Mouse (Mus musculus): ENCODE measurements around the gene Bivm. TPM values are rescaled to one million over a fixed set of nuclear protein-coding genes. Genes with fewer than 3 reads are reported as not detected.

Bivm gene
- polyA plus RNA-seq, 1 experiment from 2014 or later = 17.6 TPM

DNA sequence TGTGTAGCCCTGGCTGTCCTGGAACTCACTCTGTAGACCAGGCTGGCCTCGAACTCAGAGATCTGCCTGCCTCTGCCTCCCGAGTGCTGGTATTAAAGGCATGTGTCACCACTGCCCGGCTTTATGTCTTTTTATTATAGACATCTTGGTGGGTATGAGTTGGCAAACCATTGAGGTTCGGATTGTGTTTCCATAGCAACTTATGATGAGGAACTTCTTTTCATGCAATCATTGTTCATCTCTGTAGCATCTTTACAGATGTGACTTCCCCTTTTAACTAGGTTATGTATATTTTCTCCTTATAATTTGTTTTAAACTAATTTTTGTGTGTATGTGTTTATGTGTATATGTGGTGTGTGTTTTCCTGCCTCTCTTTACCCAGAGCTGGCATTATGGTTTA is 6.8 kb downstream of the Bivm start:
- H3K9ac ChIP-seq (ENCODE audit: low read length) = no peak overlapping the region
- no peak for ATAC-seq (ENCODE audit: insufficient read depth, low FRiP score)
- H3K36me3 ChIP-seq (ENCODE audit: control insufficient read depth, insufficient read depth, low read length) = 0 out of 2 replicates have a peak, but pooled peaks cover 8% of the 10 kb centered on the region
- no peak overlapping the region for H3K27ac ChIP-seq (ENCODE audit: low read length)
- H3K27me3 ChIP-seq (ENCODE audit: control insufficient read depth, insufficient read depth, low read length) = no peaks in the 10 kb centered on the region
- 94% methylated on average over 4 of the region's 4 CpGs for WGBS
- H3K9me3 ChIP-seq (replicated peaks; ENCODE audit: control insufficient read depth, low read length) = no peaks in the 10 kb centered on the region
- H3K4me1 ChIP-seq (ENCODE audit: control insufficient read depth, insufficient read depth, low read length) = no peaks in the 10 kb centered on the region
- H3K4me2 ChIP-seq (ENCODE audit: low read depth, low read length) = no peak overlapping the region
- no peak overlapping the region for H3K4me3 ChIP-seq (replicated peaks; ENCODE audit: low read length)

DNA sequence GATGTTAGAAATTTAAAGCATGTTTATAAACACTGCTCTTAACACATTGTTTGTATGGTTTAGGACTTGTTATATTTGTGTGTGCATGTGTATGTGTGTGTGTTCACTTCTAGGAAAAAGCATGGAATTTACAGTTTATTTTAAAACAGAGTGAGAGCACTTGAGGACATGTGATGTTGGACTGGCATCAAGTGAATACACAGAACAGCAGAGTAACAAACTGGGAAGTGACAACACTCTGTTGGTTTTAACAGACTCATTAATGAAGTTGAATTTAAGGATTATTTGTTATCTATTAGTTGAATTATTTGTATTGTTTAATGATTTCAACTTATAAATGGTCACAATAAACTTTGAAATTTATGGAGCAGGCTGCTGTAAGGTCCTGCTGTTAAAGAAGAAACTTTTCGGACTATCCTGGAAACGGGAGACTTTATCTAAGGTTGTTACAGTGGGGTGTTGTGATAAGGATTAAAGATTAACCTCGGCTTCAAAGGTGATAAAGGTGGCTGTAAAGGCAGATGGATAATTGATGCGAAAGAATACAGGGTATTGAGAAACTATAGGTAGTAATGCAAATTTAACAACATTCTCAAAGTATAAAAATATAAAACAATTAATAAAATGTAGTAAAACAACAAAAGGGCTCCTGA is 11.3 kb downstream of the Bivm start:
- Histone ChIP-seq H3K27ac (ENCODE audit: low read length) (no peak overlapping the region), H3K4me2 (ENCODE audit: low read depth, low read length) (no peak overlapping the region), H3K27me3 (ENCODE audit: control insufficient read depth, insufficient read depth, low read length) (no peaks in the 10 kb centered on the region), H3K4me1 (ENCODE audit: control insufficient read depth, insufficient read depth, low read length) (no peaks in the 10 kb centered on the region), H3K9me3 (replicated peaks; ENCODE audit: control insufficient read depth, low read length) (no peaks in the 10 kb centered on the region), H3K9ac (ENCODE audit: low read length) (no peak overlapping the region), H3K36me3 (ENCODE audit: control insufficient read depth, insufficient read depth, low read length) (peaks cover 11% of the 10 kb centered on the region; the same call in 1 of the 2 replicates), H3K4me3 (replicated peaks; ENCODE audit: low read length) (no peak overlapping the region)
- no peak for ATAC-seq (ENCODE audit: insufficient read depth, low FRiP score)
- WGBS = 61% methylated on average over 4 of the region's 4 CpGs

DNA sequence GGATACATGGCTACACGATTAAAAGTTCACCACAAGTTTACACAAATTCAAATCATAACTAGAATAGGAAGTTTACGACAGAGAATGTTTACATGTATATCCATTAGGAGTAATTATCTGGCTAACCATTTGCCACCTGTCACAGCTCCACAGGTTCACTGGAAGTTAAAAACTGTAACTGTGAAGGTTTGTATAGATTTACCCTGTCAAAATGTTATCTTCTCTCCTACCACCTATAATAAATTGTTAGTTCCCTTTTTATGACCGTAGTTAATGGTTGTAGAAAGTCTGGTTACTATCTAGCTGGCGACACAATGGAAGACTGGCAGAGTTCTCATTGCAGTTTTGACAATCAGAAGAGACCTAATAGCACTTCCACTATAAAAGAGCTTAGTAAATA is 21.5 kb downstream of the Bivm start:
- no peak overlapping the region for H3K4me2 ChIP-seq (ENCODE audit: low read depth, low read length)
- H3K4me3 ChIP-seq (replicated peaks; ENCODE audit: low read length) = no peak overlapping the region
- H3K27ac ChIP-seq (ENCODE audit: low read length) = no peak overlapping the region
- no peaks in the 10 kb centered on the region for H3K27me3 ChIP-seq (ENCODE audit: control insufficient read depth, insufficient read depth, low read length)
- ATAC-seq (ENCODE audit: insufficient read depth, low FRiP score) = no peak
- no peaks in the 10 kb centered on the region for H3K9me3 ChIP-seq (replicated peaks; ENCODE audit: control insufficient read depth, low read length)
- no peak overlapping the region for H3K9ac ChIP-seq (ENCODE audit: low read length)
- whole genome bisulfite sequencing = 36% methylated on average over 4 of the region's 4 CpGs
- peaks cover 13% of the 10 kb centered on the region for H3K36me3 ChIP-seq (ENCODE audit: control insufficient read depth, insufficient read depth, low read length)
- H3K4me1 ChIP-seq (ENCODE audit: control insufficient read depth, insufficient read depth, low read length) = no peaks in the 10 kb centered on the region

DNA sequence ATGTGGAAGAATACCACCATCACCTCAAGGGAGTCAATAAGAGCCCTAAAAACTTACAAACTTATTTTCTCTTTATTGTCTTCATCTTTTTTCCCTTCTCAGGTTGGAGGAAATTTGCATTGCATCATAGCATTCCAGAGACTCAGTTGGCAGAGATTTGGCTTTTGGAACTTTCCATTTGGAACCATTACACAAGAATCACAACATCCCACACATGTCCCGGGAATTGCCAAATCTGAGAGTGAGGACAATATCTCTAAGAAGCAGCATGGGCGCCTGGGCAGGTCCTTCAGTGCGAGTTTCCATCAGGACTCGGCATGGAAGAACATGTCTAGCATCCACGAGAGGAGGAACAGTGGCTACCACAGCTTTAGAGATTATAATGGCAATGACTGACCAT is 24.0 kb downstream of the Bivm start:
- Histone ChIP-seq H3K27me3 (ENCODE audit: control insufficient read depth, insufficient read depth, low read length) (no peaks in the 10 kb centered on the region), H3K9me3 (replicated peaks; ENCODE audit: control insufficient read depth, low read length) (no peaks in the 10 kb centered on the region), H3K4me1 (ENCODE audit: control insufficient read depth, insufficient read depth, low read length) (0 out of 2 replicates have a peak, but pooled peaks cover 2% of the 10 kb centered on the region)

DNA sequence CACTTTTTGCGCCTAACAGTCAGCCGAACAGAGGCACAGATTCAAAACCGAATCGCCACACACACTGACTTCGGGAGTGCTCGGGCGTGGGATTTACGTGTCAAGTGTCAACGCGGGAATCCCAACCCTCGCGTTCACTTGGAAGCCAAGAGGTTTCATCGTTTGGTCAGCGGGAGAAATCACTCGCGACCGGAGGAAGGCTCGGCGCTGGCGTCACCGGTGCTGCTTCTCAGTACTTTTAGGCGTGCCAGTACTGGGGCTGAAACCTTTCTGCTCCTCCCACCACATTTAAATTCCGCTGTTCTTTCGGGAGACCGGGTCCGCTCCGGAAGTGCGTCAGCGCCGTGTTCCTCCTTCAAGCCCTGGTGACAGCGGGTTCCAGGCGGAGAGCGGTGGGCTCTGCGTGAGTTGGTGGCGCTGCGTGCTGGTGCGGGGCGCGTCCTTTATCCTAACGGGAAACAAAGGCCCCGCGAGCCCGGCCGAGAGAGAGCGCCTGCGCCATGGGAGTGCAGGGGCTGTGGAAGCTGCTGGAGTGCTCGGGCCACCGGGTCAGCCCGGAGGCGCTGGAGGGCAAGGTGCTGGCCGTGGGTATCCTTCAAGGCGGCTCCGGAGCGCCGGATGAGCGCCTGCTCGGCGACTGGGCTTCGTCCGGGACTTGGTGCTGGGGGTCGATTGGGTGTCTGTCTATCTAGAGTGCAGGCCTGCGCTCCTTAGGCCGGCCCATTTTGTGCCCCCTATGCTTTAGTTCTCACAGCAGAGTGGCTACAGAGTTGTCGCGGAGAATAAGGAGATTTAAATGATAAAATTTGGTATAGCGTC is 29.0 kb downstream of the Bivm start, which contains the start of gene Ercc5:
Ercc5 (plus strand) TSS at position 182 of the 819 bp plus-strand sequence.
- under 1% methylated on average over 66 of the region's 66 CpGs for WGBS
- peaks cover 6% of the 10 kb centered on the region; the same call in 1 of the 2 replicates for H3K4me1 ChIP-seq (ENCODE audit: control insufficient read depth, insufficient read depth, low read length)
- H3K4me3 ChIP-seq (replicated peaks; ENCODE audit: low read length) = peak within 1 kb of the TSS; percentile 63
- peak within 1 kb of the TSS; percentile 85 for H3K27ac ChIP-seq (ENCODE audit: low read length)
- H3K9me3 ChIP-seq (replicated peaks; ENCODE audit: control insufficient read depth, low read length) = no peaks in the 10 kb centered on the region
- peak; percentile 96 for ATAC-seq (ENCODE audit: insufficient read depth, low FRiP score)
- H3K9ac ChIP-seq (ENCODE audit: low read length) = peak within 1 kb of the TSS; percentile 76
- peak within 1 kb of the TSS; percentile 56 for H3K4me2 ChIP-seq (ENCODE audit: low read depth, low read length)
- H3K27me3 ChIP-seq (ENCODE audit: control insufficient read depth, insufficient read depth, low read length) = no peaks in the 10 kb centered on the region
- H3K36me3 ChIP-seq (ENCODE audit: control insufficient read depth, insufficient read depth, low read length) = peaks cover 9% of the 10 kb centered on the region; the same call in 1 of the 2 replicates

More for the DNA sequence above, 24.0 kb downstream of the Bivm start:
- no peak overlapping the region for H3K27ac ChIP-seq (ENCODE audit: low read length)
- no peak overlapping the region for H3K4me3 ChIP-seq (replicated peaks; ENCODE audit: low read length)
- H3K36me3 ChIP-seq (ENCODE audit: control insufficient read depth, insufficient read depth, low read length) = peaks cover 12% of the 10 kb centered on the region
- 87% methylated on average over 5 of the region's 5 CpGs for WGBS
- no peak overlapping the region for H3K4me2 ChIP-seq (ENCODE audit: low read depth, low read length)
- ATAC-seq (ENCODE audit: insufficient read depth, low FRiP score) = no peak
- H3K9ac ChIP-seq (ENCODE audit: low read length) = no peak overlapping the region

DNA sequence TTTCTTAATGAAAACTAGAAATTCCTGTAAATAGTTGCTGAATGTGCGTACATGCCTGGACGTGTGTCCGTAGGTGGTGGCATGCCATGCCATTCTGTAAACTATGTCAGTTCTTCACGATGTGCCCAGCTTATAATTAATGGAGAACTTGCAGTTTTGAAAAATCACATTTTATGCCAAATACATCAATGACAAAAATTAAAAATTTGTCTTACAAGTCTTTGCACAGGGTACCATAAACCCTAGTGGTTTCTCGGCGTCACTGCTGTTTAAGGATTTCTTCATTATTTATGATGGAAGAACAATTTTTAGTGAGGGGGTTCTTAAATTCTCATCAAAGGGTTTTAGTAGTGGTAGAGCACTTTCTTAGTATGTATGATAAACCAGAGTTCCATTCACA is 29.9 kb downstream of the Bivm start:
- 20% methylated on average over 6 of the region's 6 CpGs for WGBS
- H3K27ac ChIP-seq (ENCODE audit: low read length) = peak overlapping the region; percentile 85
- 0 out of 2 replicates have a peak, but pooled peaks cover 3% of the 10 kb centered on the region for H3K36me3 ChIP-seq (ENCODE audit: control insufficient read depth, insufficient read depth, low read length)
- H3K9me3 ChIP-seq (replicated peaks; ENCODE audit: control insufficient read depth, low read length) = no peaks in the 10 kb centered on the region
- ATAC-seq (ENCODE audit: insufficient read depth, low FRiP score) = no peak
- H3K4me1 ChIP-seq (ENCODE audit: control insufficient read depth, insufficient read depth, low read length) = peaks cover 6% of the 10 kb centered on the region; the same call in 1 of the 2 replicates
- H3K27me3 ChIP-seq (ENCODE audit: control insufficient read depth, insufficient read depth, low read length) = no peaks in the 10 kb centered on the region
- H3K9ac ChIP-seq (ENCODE audit: low read length) = peak overlapping the region; percentile 76
- peak overlapping the region; percentile 63 for H3K4me3 ChIP-seq (replicated peaks; ENCODE audit: low read length)
- peak overlapping the region; percentile 56 for H3K4me2 ChIP-seq (ENCODE audit: low read depth, low read length)

DNA sequence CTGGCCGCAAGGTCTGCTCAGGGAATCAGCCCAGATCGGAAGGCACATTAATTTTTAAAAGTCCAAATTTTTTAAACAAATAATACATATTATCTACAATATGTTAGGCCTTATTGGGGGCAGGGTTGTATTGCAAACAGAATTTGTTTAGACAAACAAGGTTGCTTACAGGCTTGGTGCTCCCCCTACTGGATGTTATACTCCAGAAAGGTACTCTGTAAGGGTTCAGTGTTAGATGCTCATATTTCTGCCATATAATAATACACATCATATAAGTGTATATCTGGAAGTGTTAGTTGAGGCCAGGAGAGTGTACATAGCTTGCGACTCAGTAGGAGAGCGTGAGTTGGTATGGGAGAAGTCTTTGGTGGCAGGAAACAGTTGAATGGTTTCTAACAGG is 36.5 kb downstream of the Bivm start:
- Histone ChIP-seq H3K36me3 (ENCODE audit: control insufficient read depth, insufficient read depth, low read length) (peaks cover under 1% of the 10 kb centered on the region), H3K4me3 (replicated peaks; ENCODE audit: low read length) (no peak overlapping the region), H3K4me2 (ENCODE audit: low read depth, low read length) (no peak overlapping the region), H3K9ac (ENCODE audit: low read length) (no peak overlapping the region), H3K27ac (ENCODE audit: low read length) (no peak overlapping the region), H3K27me3 (ENCODE audit: control insufficient read depth, insufficient read depth, low read length) (no peaks in the 10 kb centered on the region), H3K9me3 (replicated peaks; ENCODE audit: control insufficient read depth, low read length) (no peaks in the 10 kb centered on the region), H3K4me1 (ENCODE audit: control insufficient read depth, insufficient read depth, low read length) (no peaks in the 10 kb centered on the region)
- WGBS = 94% methylated on average over 4 of the region's 4 CpGs
- no peak for ATAC-seq (ENCODE audit: insufficient read depth, low FRiP score)

DNA sequence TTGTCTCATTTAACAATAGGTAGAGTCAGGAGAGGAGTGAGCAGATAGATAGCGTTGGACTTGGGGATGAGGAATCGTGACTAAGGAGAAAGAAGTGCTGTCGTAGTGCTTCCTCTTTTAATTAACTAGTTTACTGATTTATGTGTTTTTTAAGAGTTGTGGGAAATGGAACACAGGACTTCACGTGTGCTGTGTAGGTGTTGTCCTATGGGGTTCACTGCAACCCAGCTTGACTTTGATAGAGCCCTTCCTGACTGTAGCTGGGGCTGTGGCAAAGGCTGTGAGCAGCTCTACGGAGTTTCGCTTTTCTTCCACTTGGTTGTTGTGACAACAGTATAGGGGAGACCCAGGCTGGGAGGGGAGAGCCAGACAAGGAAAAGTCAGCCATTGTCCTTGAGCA is 39.6 kb downstream of the Bivm start:
- Histone ChIP-seq H3K27me3 (ENCODE audit: control insufficient read depth, insufficient read depth, low read length) (no peaks in the 10 kb centered on the region), H3K36me3 (ENCODE audit: control insufficient read depth, insufficient read depth, low read length) (peaks cover 14% of the 10 kb centered on the region), H3K4me1 (ENCODE audit: control insufficient read depth, insufficient read depth, low read length) (no peaks in the 10 kb centered on the region), H3K27ac (ENCODE audit: low read length) (no peak overlapping the region), H3K4me3 (replicated peaks; ENCODE audit: low read length) (no peak overlapping the region), H3K9ac (ENCODE audit: low read length) (no peak overlapping the region), H3K4me2 (ENCODE audit: low read depth, low read length) (no peak overlapping the region), H3K9me3 (replicated peaks; ENCODE audit: control insufficient read depth, low read length) (no peaks in the 10 kb centered on the region)
- ATAC-seq (ENCODE audit: insufficient read depth, low FRiP score) = no peak
- WGBS = 84% methylated on average over 6 of the region's 6 CpGs

DNA sequence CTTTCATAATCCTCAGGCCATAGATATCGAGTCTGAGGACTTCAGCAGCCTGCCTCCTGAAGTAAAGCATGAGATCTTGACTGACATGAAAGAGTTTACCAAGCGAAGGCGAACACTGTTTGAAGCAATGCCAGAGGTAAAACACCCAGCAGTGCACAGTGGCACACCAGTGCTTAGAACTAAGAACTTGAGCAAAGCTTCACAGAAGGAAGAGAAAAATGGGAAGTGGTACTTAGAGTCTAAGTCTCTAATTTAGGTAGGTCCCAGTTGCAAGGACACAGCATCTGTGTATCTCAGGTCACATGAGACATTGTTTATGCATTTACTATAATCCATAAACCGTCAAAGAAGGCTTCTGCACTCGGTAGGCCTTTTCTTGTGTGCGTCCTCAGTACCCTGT is 43.1 kb downstream of the Bivm start:
- no peak overlapping the region for H3K4me2 ChIP-seq (ENCODE audit: low read depth, low read length)
- WGBS = 93% methylated on average over 6 of the region's 6 CpGs
- no peaks in the 10 kb centered on the region for H3K4me1 ChIP-seq (ENCODE audit: control insufficient read depth, insufficient read depth, low read length)
- H3K36me3 ChIP-seq (ENCODE audit: control insufficient read depth, insufficient read depth, low read length) = peaks cover 16% of the 10 kb centered on the region
- no peak overlapping the region for H3K27ac ChIP-seq (ENCODE audit: low read length)
- no peaks in the 10 kb centered on the region for H3K9me3 ChIP-seq (replicated peaks; ENCODE audit: control insufficient read depth, low read length)
- no peak overlapping the region for H3K9ac ChIP-seq (ENCODE audit: low read length)
- no peak for ATAC-seq (ENCODE audit: insufficient read depth, low FRiP score)
- no peaks in the 10 kb centered on the region for H3K27me3 ChIP-seq (ENCODE audit: control insufficient read depth, insufficient read depth, low read length)
- H3K4me3 ChIP-seq (replicated peaks; ENCODE audit: low read length) = no peak overlapping the region

All from stomach, embryonic 16.5 days (tissue).